Mouse (Mus musculus) small intestine, adult 2 months (tissue): ENCODE results near the gene C1d.
A peak's percentile ranks its signal among the peaks of the same experiment; 100 is the strongest.

Source experiments
- CTCF ChIP-seq: fragments of 200-500 bp; IDR thresholded peaks from 2 replicates; pipeline ENCODE4 v1.5.1; 2012; ENCODE audit warnings: low read depth, mild to moderate bottlenecking, control low read depth, inconsistent platforms, low read length, moderate library complexity, mixed read lengths; ENCODE audit not compliant: insufficient replicate concordance, insufficient read length; ENCODE audit errors: extremely low read depth
- POLR2A ChIP-seq: fragments of 200-500 bp; IDR thresholded peaks from 2 replicates; pipeline ENCODE4 v1.6.1; 2012; ENCODE audit warnings: low read depth, mild to moderate bottlenecking, control low read depth, inconsistent platforms, low read length, moderate library complexity

DNA sequence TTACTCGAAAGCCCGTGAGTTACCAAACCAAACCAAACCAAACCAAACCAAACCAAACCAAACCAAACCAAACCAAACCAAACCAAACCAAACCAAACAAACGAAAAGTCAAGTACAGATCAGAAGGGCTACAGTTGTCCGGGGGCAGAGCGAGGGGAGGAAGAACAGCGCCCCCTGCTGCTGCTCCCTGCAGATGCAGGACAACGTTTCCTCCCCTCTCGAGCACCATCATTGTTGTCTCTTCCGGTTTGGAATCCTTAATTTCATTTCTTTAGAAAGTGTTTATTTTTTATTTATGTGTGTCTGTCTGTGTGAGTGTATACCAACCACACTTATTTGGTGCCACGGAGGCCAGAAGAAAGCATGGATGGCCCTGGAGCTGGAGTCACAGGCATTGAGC lies 26.7 kb downstream of the C1d start:
- TF ChIP-seq POLR2A (no peak), CTCF (peak; percentile 48; the same call in 1 of the 2 replicates)
